Mouse (Mus musculus) ES-E14 (cell line): ENCODE data around the gene AB124611. TPM values are rescaled to one million over a fixed set of nuclear protein-coding genes. Genes with fewer than 3 reads are reported as not detected.
A peak's percentile ranks its signal among the peaks of the same experiment; 100 is the strongest.
"Not testable (repeated sequence)": the region's sequence is repeated elsewhere in the genome, so short reads cannot be mapped to it uniquely, and the experiment has no call there.

Experiments used
- DNase-seq: peaks from one replicate; pipeline ENCODE4 v3.0.0-alpha.2; 2013; ENCODE audit warnings: low read depth, low spot score
- H3K27ac ChIP-seq: 2 replicates; pipeline ENCODE4 v1.5.1; 2012; ENCODE audit warnings: low read depth, mild to moderate bottlenecking, low read length, moderate library complexity, mixed read lengths; ENCODE audit not compliant: poor library complexity, insufficient read depth, severe bottlenecking
- H3K36me3 ChIP-seq: 2 replicates; pipeline ENCODE4 v1.6.1; 2012; ENCODE audit warnings: mild to moderate bottlenecking, low read length, moderate library complexity, mixed read lengths; ENCODE audit not compliant: control insufficient read depth, poor library complexity, insufficient read depth, severe bottlenecking
- H3K4me1 ChIP-seq, 2 experiments: fragments of 150-350 bp in 1 of 2; sonication (generic) in 1 of 2; 2 replicates each; pipeline ENCODE4 v1.6.1; 2012; ENCODE audit warnings: low read length in 2 of 2, mild to moderate bottlenecking in 1 of 2, mixed read lengths in 1 of 2; ENCODE audit not compliant: control insufficient read depth in 2 of 2, insufficient read depth in 2 of 2, poor library complexity in 1 of 2
- H3K4me3 ChIP-seq, 2 experiments: fragments of 150-350 bp in 1 of 2; sonication (generic) in 1 of 2; 2 replicates each; pipeline ENCODE4 v1.5.1; 2012; ENCODE audit warnings: low read length in 2 of 2, low read depth in 1 of 2, mild to moderate bottlenecking in 1 of 2, mixed read lengths in 1 of 2; ENCODE audit not compliant: insufficient read depth in 1 of 2, poor library complexity in 1 of 2, severe bottlenecking in 1 of 2
- H3K9ac ChIP-seq: 2 replicates; pipeline ENCODE4 v1.6.1; 2012; ENCODE audit warnings: low read depth, mild to moderate bottlenecking, low read length, mixed read lengths; ENCODE audit not compliant: poor library complexity, insufficient read depth, severe bottlenecking
- H3K9me3 ChIP-seq: fragments of 150-350 bp; sonication (generic); 2 replicates; pipeline ENCODE4 v1.6.1; 2012; ENCODE audit warnings: low read depth, mild to moderate bottlenecking, low read length; ENCODE audit not compliant: control insufficient read depth, insufficient read depth
- CHD2 ChIP-seq: IDR thresholded peaks from 2 replicates; pipeline ENCODE4 v1.6.1; 2014; ENCODE audit warnings: mild to moderate bottlenecking, low read depth, low read length, inconsistent platforms
- HCFC1 ChIP-seq: IDR thresholded peaks from 2 replicates; pipeline ENCODE4 v1.6.1; 2012; ENCODE audit warnings: low read length, inconsistent platforms, borderline replicate concordance; ENCODE audit not compliant: insufficient read depth
- MAFK ChIP-seq: IDR thresholded peaks from 2 replicates; pipeline ENCODE4 v1.6.1; 2014; ENCODE audit warnings: mild to moderate bottlenecking, low read depth, low read length, inconsistent platforms; ENCODE audit not compliant: insufficient read depth
- ZC3H11A ChIP-seq: IDR thresholded peaks from 2 replicates; pipeline ENCODE4 v1.6.1; 2012; ENCODE audit warnings: low read depth, mild to moderate bottlenecking, inconsistent platforms, low read length, borderline replicate concordance
- ZNF384 ChIP-seq: IDR thresholded peaks from 2 replicates; pipeline ENCODE4 v1.6.1; 2012; ENCODE audit warnings: low read depth, low read length, inconsistent platforms
- in situ Hi-C, 2 experiments: fragments of 600-800 bp; cut with MboI; formaldehyde crosslinking; loops; one replicate each; pipeline ENCODE4 v1.15.1; 2025; ENCODE audit warnings: low sequenced_read_pairs in 2 of 2, inconsistent platforms in 1 of 2; ENCODE audit not compliant: unreplicated experiment in 2 of 2
- total RNA-seq: library from RNA; depleted of rRNA; stranded (reverse); fragments of 300-350 nt; gene quantifications from 2 replicates; pipeline ENCODE4 v1.2.3, GENCODE M21; 2012

Gene AB124611
- total RNA-seq, 1 experiment: not detected

- TF ChIP-seq HCFC1 (no peak), ZNF384 (no peak), ZC3H11A (no peak), CHD2 (no peak), MAFK (no peak)
- Histone ChIP-seq H3K9me3 (no peaks in the 10 kb centered on the region), H3K4me3 (no peak overlapping the region), H3K4me1 (peaks cover 0 to 14% of the 10 kb centered on the region in 2 experiments; a peak in 1 of 4 replicates), H3K27ac (no peak overlapping the region), H3K9ac (no peak overlapping the region), H3K36me3 (peaks cover 7% of the 10 kb centered on the region)
- DNase-seq: no peak
- in situ Hi-C loops: no loop called here
These were observed 12.5 kb upstream of the AB124611 start for GRCm38 (mm10) chr9:21513466-21513865.

- no peaks in the 10 kb centered on the region for H3K36me3 ChIP-seq
- no peaks in the 10 kb centered on the region for H3K9me3 ChIP-seq
- no peak overlapping the region for H3K9ac ChIP-seq
- DNase-seq: no peak
- no peak overlapping the region for H3K4me3 ChIP-seq
- no peak for TF ChIP-seq MAFK
- no peak for TF ChIP-seq ZC3H11A
- TF ChIP-seq ZNF384: no peak
- TF ChIP-seq CHD2: no peak
- TF ChIP-seq HCFC1: no peak
- no peak overlapping the region for H3K27ac ChIP-seq
- in situ Hi-C loops: no loop called here
- H3K4me1 ChIP-seq: peaks cover 0 to 5% of the 10 kb centered on the region in 2 experiments; a peak in 1 of 4 replicates
These were observed 8.0 kb upstream of the AB124611 start for GRCm38 (mm10) chr9:21517947-21518495.

GRCm38 (mm10) chr9:21518690-21519089, 7.3 kb upstream of the AB124611 start:
- H3K4me3 ChIP-seq, DNase-seq, H3K27ac ChIP-seq, in situ Hi-C loops, H3K9me3 ChIP-seq, H3K9ac ChIP-seq, H3K4me1 ChIP-seq, H3K36me3 ChIP-seq: not testable (repeated sequence)
- TF ChIP-seq ZNF384: peak; percentile 94

GRCm38 (mm10) chr9:21525142-21525936, 637 bp upstream of the AB124611 start:
- Histone ChIP-seq H3K9me3 (no peaks in the 10 kb centered on the region), H3K4me3 (no peak overlapping the region), H3K9ac (no peak overlapping the region), H3K4me1 (peaks cover 0 to 4% of the 10 kb centered on the region in 2 experiments; a peak in 1 of 4 replicates), H3K27ac (no peak overlapping the region), H3K36me3 (no peaks in the 10 kb centered on the region)
- in situ Hi-C loops: no loop called here
- no peak for TF ChIP-seq CHD2
- no peak for TF ChIP-seq HCFC1
- no peak for TF ChIP-seq ZC3H11A
- TF ChIP-seq ZNF384: no peak
- TF ChIP-seq MAFK: no peak
- no peak for DNase-seq
